Mouse (Mus musculus) frontal cortex, postnatal 25 days (tissue): Measurements from ENCODE around the gene Nxph3.
A peak's percentile ranks its signal among the peaks of the same experiment; 100 is the strongest.

Experiments used
- DNase-seq, 2 experiments: peaks; one replicate each; pipeline ENCODE4 v3.0.0; 2022; ENCODE audit warnings: low spot score in 2 of 2

The Nxph3 gene

DNA sequence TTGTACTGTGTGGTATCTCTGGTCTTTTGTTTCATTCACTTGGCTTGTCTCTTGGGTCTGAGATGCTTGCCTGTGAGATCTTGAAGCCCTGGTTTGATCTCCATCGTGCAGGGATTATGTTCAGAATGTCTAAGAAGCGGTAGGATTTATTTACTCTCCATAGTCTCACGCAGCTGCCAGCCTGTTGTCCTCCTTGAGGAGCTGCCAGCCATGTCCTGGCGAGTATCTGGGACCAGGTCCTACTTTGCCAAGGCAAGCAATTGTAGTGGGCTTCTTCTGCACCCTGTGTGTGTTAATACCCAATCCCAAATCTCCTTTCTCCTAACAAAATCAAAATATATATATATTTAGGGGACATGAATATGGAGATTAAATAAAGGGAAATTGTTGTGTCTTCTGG is 21.4 kb downstream of the Nxph3 start:
- DNase-seq, result no peak

- no peak for DNase-seq
Measured at GRCm38 (mm10) chr11:95492256-95492655, 22.1 kb downstream of the Nxph3 start.

DNA sequence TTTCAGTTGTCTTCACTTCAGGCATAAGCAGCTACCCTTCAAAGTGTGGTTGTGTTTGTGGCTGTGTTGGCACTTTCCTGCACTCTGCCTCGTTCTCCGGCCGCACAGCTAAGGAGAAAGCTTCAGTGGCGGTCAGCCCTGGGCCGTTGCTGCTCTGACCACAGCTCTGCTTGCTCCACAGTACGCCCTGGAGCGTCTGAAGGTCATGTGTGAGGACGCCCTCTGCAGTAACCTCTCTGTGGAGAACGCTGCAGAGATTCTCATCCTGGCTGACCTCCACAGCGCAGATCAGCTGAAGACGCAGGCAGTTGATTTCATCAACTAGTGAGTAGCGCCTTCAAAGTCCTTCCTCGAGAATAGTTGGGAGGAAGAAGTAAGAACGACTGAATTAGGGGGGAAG is 24.3 kb downstream of the Nxph3 start:
- DNase-seq, result no peak

DNA sequence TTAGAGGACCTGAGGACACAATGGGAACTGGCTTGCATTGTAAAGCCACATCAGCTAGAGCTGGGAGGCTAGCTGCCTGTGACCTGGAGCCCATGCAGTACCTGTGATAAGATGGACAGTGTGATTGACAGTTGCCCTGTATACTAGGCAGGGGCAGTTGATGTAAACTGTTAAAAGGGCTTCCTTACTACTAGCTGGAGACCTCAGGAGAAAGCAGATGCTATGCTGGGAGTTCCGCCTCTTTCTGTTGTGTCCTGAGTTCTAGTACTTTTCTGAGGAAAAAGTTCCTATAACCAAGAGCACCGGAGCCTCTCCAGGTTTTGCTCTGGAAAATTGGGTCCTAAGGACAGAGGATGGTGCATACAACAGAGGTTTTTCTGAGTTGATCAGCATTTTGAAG is 27.1 kb downstream of the Nxph3 start:
- no peak for DNase-seq

- no peak for DNase-seq
Measured at GRCm38 (mm10) chr11:95485634-95486033, 28.7 kb downstream of the Nxph3 start.

DNA sequence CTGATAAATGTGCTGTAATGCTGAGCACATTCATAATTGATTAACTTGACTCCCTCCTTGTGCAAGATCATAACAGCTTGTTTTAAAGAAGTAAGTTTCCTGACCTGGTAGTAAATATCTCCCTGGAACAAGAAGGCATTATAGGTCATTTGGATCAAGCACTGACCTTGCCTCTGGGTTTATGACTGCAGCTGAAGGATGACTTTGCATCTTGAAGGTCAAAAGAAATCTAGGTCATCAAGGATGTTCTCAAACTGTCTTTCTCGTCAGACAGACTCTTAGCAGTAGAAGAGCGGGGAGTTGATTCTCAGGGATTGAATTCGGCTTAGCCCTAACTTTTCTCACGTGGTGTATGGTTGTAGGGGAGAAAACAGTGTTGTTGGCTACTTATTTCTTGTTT is 33.7 kb downstream of the Nxph3 start:
- no peak for DNase-seq

DNA sequence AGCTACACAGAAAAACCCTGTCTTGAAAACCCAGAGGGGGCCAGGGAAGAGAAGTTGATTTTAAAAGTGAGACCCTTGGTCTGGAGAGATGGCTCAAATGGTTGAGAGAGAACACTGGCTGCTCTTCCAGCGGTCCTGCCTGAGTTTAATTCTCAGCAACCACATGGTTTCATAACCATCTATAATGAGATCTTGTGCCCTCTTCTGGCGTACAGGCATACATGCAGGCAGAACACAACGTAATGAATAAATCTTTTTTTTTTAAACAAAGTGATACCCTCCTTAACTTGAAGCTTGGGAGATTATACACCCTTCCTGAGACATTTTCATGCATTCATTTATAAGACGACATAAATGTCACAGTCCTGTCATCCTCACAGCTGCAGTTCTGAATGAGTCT is 34.9 kb downstream of the Nxph3 start:
- no peak for DNase-seq

GRCm38 (mm10) chr11:95476323-95476722 is 38.0 kb downstream of the Nxph3 start:
- peak; percentile 56 to 60 for DNase-seq

DNA sequence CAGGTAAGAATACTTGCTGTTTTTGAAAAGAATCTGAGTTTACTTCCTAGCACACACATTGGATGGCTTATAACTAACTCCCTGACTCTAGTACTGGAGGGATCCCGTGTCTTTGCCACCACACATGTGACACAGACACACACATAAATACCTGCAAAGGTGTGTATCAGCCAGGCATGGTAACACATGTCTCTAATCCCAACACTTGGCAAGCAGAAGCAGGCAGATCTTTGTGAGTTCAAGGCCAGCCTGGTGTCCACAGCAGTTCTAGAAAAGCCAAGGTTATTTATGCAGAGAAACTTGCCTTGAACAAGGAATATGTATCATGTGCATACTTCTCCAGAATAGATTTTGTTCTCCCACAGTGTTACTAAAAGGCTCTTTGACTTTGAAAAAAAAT is 40.9 kb downstream of the Nxph3 start:
- DNase-seq, result no peak

DNA sequence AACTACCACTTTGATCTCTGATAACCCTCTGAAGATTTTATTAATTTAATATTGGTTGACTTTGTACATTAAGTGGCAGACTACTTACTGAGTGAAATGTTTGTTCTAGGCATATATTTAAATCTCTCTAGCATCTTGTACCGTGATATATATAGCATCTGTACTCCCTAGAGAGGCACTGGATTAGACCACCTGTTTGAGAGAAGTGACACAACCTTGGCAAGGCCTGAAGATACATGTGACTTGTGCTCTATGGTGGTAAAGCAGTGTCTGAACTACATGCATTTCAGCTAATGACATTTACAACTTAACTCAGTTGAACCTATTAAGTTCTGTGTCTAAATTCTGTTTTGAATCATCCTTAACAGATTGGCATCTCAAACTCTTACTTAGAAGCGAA is 41.4 kb downstream of the Nxph3 start:
- no peak for DNase-seq

GRCm38 (mm10) chr11:95467731-95468130 is 46.6 kb downstream of the Nxph3 start:
- no peak for DNase-seq

DNA sequence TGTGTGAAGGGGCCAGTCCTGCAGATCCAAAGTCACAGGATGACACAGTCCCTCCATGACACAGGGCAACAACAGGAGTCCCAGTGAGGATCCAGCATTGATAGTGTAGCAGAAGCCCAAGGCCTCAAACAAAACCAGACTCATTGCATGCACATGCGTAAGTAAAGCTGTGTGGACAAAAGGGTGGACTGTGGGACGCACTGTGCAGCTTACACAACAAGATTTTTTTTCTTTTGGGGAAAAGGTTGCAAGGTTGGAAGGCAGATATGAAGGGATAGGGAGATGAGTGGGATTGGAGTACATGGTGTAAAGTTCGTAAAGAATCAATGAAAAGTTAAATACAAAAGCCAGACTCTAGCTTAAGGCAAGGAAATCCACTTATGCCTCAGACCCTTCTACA is 52.2 kb downstream of the Nxph3 start:
- DNase-seq, result no peak

DNA sequence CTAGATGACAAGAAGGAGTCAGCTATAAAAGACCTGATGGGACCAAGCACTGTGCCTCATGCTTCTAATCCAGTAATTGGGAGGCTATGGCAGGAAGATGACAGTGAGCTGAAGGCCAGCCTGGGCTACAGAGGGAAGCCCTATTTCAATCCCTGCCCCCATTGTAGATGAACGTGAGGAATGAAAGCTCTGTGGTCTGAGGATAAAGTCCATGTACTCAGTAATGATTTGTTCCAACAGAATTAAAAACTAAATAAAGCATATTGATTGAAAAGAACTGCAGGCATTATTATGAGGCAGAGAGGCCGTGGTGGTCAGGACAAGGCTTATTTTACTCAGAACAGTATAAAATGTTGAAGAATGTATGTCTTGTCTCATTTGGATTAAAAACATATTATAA is 53.5 kb downstream of the Nxph3 start:
- no peak for DNase-seq
